Comparison of ENCODE assay signal across 39 mouse cellular contexts in genomic region chr2:67378504-67378903, GRCm38 (mm10). TPM values are rescaled to one million over a fixed set of nuclear protein-coding genes. Genes with fewer than 3 reads are reported as not detected.
DNase-seq lines count a peak whose midpoint lies in the region; ATAC-seq and TF ChIP-seq lines count a peak whose summit lies in the region.
"Had no signal": no experiment of that assay in that cellular context is flagged by ENCODE, and none has a peak within 500 bp of the region (broad histone marks: within the 10 kb centered on the region; RNA-seq: fewer than 3 reads in every experiment).

No protein-coding gene starts in this region.

- TF ChIP-seq EP300 in stomach, postnatal 0 days (optimal IDR thresholded peaks at IDR 0.05): no peak

- H3K4me1 ChIP-seq in lung, embryonic 14.5 days (ENCODE audit: insufficient read depth): no peaks in the 10 kb centered on the region
- no peaks in the 10 kb centered on the region for H3K4me1 ChIP-seq in stomach, postnatal 0 days (replicated peaks; ENCODE audit: control insufficient read depth, insufficient read depth)
- H3K4me1 ChIP-seq: embryonic facial prominence, embryonic 15.5 days; forebrain, embryonic 13.5 days; heart, embryonic 12.5 days; limb, embryonic 12.5 days; stomach, embryonic 15.5 days had no signal

- WGBS in lung, embryonic 14.5 days: 49% methylated on average over 3 of the region's 3 CpGs
- 57% methylated on average over 3 of the region's 3 CpGs for WGBS in stomach, postnatal 0 days

- H3K9ac ChIP-seq in lung, embryonic 14.5 days: no peak overlapping the region
- no peak overlapping the region for H3K9ac ChIP-seq in stomach, postnatal 0 days (ENCODE audit: low read length)
- H3K9ac ChIP-seq: embryonic facial prominence, embryonic 15.5 days; forebrain, embryonic 13.5 days; heart, embryonic 12.5 days; hindbrain, embryonic 14.5 days; limb, embryonic 12.5 days; liver, embryonic 14.5 days; stomach, embryonic 15.5 days had no signal

- DNase-seq in embryo, embryonic 11 days: peak; percentile 7
- no peak for DNase-seq in embryo, embryonic 10 days (ENCODE audit: low spot score)
- DNase-seq in lung, embryonic 14.5 days: peak; percentile 9
- no peak for DNase-seq in lung, postnatal 4 days
- DNase-seq in c-Kit-positive CD71-negative TER-119-negative erythroid progenitor cells, embryonic 14.5 days (ENCODE audit: low read depth): peak; percentile 6
- no peak for DNase-seq in left cerebral cortex, postnatal 4 days
- DNase-seq in stomach, postnatal 0 days (ENCODE audit: low spot score): no peak
- DNase-seq: adrenal gland, postnatal 25 days; cerebellum, adult 11 months; cerebellum, adult 9-10 months; cerebellum, postnatal 36 days; gastrocnemius, postnatal 36 days; kidney, postnatal 14 days; lung, postnatal 10 days; right cerebral cortex, postnatal 25 days; thymus, postnatal 14 days had no signal

- ATAC-seq in lung, embryonic 14.5 days (ENCODE audit: insufficient read depth): no peak
- ATAC-seq in stomach, postnatal 0 days (ENCODE audit: low FRiP score, low TSS enrichment): no peak
- ATAC-seq: forebrain, embryonic 13.5 days; intestine, postnatal 0 days; midbrain, embryonic 16.5 days had no signal

- no peak overlapping the region for H3K4me2 ChIP-seq in lung, embryonic 14.5 days
- no peak overlapping the region for H3K4me2 ChIP-seq in stomach, postnatal 0 days (replicated peaks; ENCODE audit: low read depth)
- H3K4me2 ChIP-seq: embryonic facial prominence, embryonic 15.5 days; forebrain, embryonic 13.5 days; heart, embryonic 12.5 days; hindbrain, embryonic 14.5 days; limb, embryonic 12.5 days; midbrain, embryonic 11.5 days; stomach, embryonic 15.5 days had no signal

- no peak overlapping the region for H3K4me3 ChIP-seq in lung, embryonic 14.5 days (ENCODE audit: low read depth, low read length)
- H3K4me3 ChIP-seq in stomach, postnatal 0 days (ENCODE audit: low read depth, low read length): no peak overlapping the region
- H3K4me3 ChIP-seq: embryonic facial prominence, embryonic 15.5 days; forebrain, embryonic 13.5 days; heart, embryonic 12.5 days; limb, embryonic 12.5 days; stomach, embryonic 15.5 days had no signal

- intact Hi-C loops in left cerebral cortex, postnatal 4 days (cut with DNase I): no loop called here

- H3K36me3 ChIP-seq in lung, embryonic 14.5 days (ENCODE audit: insufficient read depth): no peaks in the 10 kb centered on the region
- no peaks in the 10 kb centered on the region for H3K36me3 ChIP-seq in stomach, postnatal 0 days (ENCODE audit: control insufficient read depth, insufficient read depth, low read length)
- H3K36me3 ChIP-seq: embryonic facial prominence, embryonic 15.5 days; G1E; heart, embryonic 12.5 days; limb, embryonic 12.5 days; stomach, embryonic 15.5 days had no signal

- H3K27ac ChIP-seq in lung, embryonic 14.5 days (ENCODE audit: low read depth): no peak overlapping the region
- H3K27ac ChIP-seq in stomach, postnatal 0 days (replicated peaks): no peak overlapping the region
- H3K27ac ChIP-seq: embryonic facial prominence, embryonic 15.5 days; forebrain, embryonic 13.5 days; hindbrain, embryonic 14.5 days; limb, embryonic 12.5 days; liver, embryonic 14.5 days; stomach, embryonic 15.5 days had no signal

- H3K9me3 ChIP-seq in lung, embryonic 14.5 days (ENCODE audit: low read depth, low read length): no peaks in the 10 kb centered on the region
- H3K9me3 ChIP-seq in stomach, postnatal 0 days (ENCODE audit: control insufficient read depth, low read length): no peaks in the 10 kb centered on the region
- H3K9me3 ChIP-seq: embryonic facial prominence, embryonic 15.5 days; forebrain, embryonic 13.5 days; heart, embryonic 12.5 days; limb, embryonic 12.5 days; stomach, embryonic 15.5 days had no signal

- no peak for TF ChIP-seq CTCF in lung, embryonic 14.5 days (IDR thresholded peaks at IDR 0.05; ENCODE audit: low read depth)
- no peak for TF ChIP-seq CTCF in stomach, postnatal 0 days (IDR thresholded peaks at IDR 0.05; ENCODE audit: low read depth)

- no peaks in the 10 kb centered on the region for H3K27me3 ChIP-seq in lung, embryonic 14.5 days (ENCODE audit: insufficient read depth, low read length)
- no peaks in the 10 kb centered on the region for H3K27me3 ChIP-seq in stomach, postnatal 0 days (ENCODE audit: control insufficient read depth, insufficient read depth, low read length)
- H3K27me3 ChIP-seq: embryonic facial prominence, embryonic 15.5 days; forebrain, embryonic 13.5 days; heart, embryonic 12.5 days; limb, embryonic 12.5 days; stomach, embryonic 15.5 days had no signal

RNA-seq across cellular contexts. Expression of gene Gm21830, which starts 35.0 kb away (rescaled TPM):
- not detected in 2 replicates for polyA plus RNA-seq in lung, embryonic 14.5 days (2014; fragmentation: Nextera tagmentation; extraction: Ambion mirVana)
- not detected for total RNA-seq in left cerebral cortex, postnatal 4 days (2021)
- polyA plus RNA-seq in stomach, postnatal 0 days (2015; fragmentation: Nextera tagmentation; extraction: Ambion mirVana): not detected in 2 replicates
- total RNA-seq: adrenal gland, postnatal 25 days; G1E; gastrocnemius, postnatal 36 days; heart, adult 18-20 months; hematopoietic stem cell, adult 5-6 weeks; layer of hippocampus, adult 18-20 months; layer of hippocampus, postnatal 10 days; left cerebral cortex, adult 18-20 months; left cerebral cortex, postnatal 14 days; megakaryocyte, adult 5-6 weeks; neutrophil, adult 5-6 weeks had no signal
- polyA plus RNA-seq: embryonic facial prominence, embryonic 15.5 days; forebrain, embryonic 13.5 days; G1E; heart, embryonic 12.5 days; heart, postnatal 0 days; hindbrain, embryonic 14.5 days; intestine, postnatal 0 days; kidney, embryonic 14.5 days; limb, embryonic 12.5 days; liver, embryonic 14.5 days; midbrain, embryonic 11.5 days; midbrain, embryonic 16.5 days; neural tube, embryonic 11.5 days; stomach, embryonic 15.5 days; urinary bladder, adult 2 months had no signal

RNA-seq across cellular contexts. Expression of gene Gm26727, which starts 54.5 kb away (rescaled TPM):
- polyA plus RNA-seq in lung, embryonic 14.5 days (2014; fragmentation: Nextera tagmentation; extraction: Ambion mirVana): not detected in 2 replicates
- not detected for total RNA-seq in left cerebral cortex, postnatal 4 days (2021)
- not detected in 2 replicates for polyA plus RNA-seq in stomach, postnatal 0 days (2015; fragmentation: Nextera tagmentation; extraction: Ambion mirVana)
- total RNA-seq: adrenal gland, postnatal 25 days; G1E; gastrocnemius, postnatal 36 days; heart, adult 18-20 months; hematopoietic stem cell, adult 5-6 weeks; layer of hippocampus, adult 18-20 months; layer of hippocampus, postnatal 10 days; left cerebral cortex, adult 18-20 months; left cerebral cortex, postnatal 14 days; megakaryocyte, adult 5-6 weeks; neutrophil, adult 5-6 weeks had no signal
- polyA plus RNA-seq: embryonic facial prominence, embryonic 15.5 days; forebrain, embryonic 13.5 days; G1E; heart, embryonic 12.5 days; heart, postnatal 0 days; hindbrain, embryonic 14.5 days; intestine, postnatal 0 days; kidney, embryonic 14.5 days; limb, embryonic 12.5 days; liver, embryonic 14.5 days; midbrain, embryonic 11.5 days; midbrain, embryonic 16.5 days; neural tube, embryonic 11.5 days; stomach, embryonic 15.5 days; urinary bladder, adult 2 months had no signal

Comparison
In these comparisons a context has a peak if more than half of its experiments do, and no peak if none do; other contexts are left out.
1. DNase-seq: peak in embryo, embryonic 11 days (single experiment), lung, embryonic 14.5 days (single experiment) and c-Kit-positive CD71-negative TER-119-negative erythroid progenitor cells, embryonic 14.5 days (single experiment); none in embryo, embryonic 10 days (single experiment), lung, postnatal 4 days (0 of 2), left cerebral cortex, postnatal 4 days (single experiment) and stomach, postnatal 0 days (single experiment).